Mouse (Mus musculus): ENCODE results near the gene Malsu1. TPM values are rescaled to one million over a fixed set of nuclear protein-coding genes. Genes with fewer than 3 reads are reported as not detected.

The Malsu1 gene
- polyA plus RNA-seq, 1 experiment from 2014 or later, result 62.7 TPM

DNA sequence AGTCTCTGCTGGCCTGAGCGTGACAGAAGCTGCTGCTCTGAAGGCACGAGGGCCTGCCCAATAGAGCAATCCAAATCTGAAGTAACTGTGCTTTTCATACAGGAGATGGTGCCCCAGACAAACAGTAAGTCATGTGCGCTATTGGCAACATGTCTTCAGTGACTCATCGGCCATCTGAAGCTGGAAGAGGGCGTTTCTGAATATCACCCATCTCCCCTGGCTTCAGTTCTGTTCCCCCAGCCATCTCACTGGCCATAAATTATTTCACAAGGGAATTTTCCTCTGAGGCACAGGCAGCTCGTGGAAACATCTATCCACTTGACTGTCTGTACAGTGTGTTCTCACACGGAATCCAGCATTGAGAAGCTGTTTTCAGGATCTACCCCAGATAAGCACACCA lies 22.8 kb downstream of the Malsu1 start:
- Histone ChIP-seq H3K4me3 (replicated peaks; ENCODE audit: low read depth, low read length) (no peak overlapping the region), H3K27me3 (ENCODE audit: control insufficient read depth, insufficient read depth, low read length) (no peaks in the 10 kb centered on the region), H3K4me2 (ENCODE audit: low read length) (no peak overlapping the region), H3K4me1 (ENCODE audit: control insufficient read depth, insufficient read depth, low read length) (no peaks in the 10 kb centered on the region), H3K9me3 (ENCODE audit: control insufficient read depth, low read length) (no peaks in the 10 kb centered on the region), H3K9ac (replicated peaks; ENCODE audit: low read length) (no peak overlapping the region), H3K27ac (replicated peaks; ENCODE audit: low read depth, low read length) (peak overlapping the region; percentile 49; the same call in 1 of the 2 replicates), H3K36me3 (ENCODE audit: control insufficient read depth, insufficient read depth, low read length) (peaks cover 61% of the 10 kb centered on the region)
- ATAC-seq (ENCODE audit: low FRiP score, low TSS enrichment) (no peak), DNase-seq (no peak)
- 91% methylated on average over 7 of the region's 7 CpGs for WGBS

DNA sequence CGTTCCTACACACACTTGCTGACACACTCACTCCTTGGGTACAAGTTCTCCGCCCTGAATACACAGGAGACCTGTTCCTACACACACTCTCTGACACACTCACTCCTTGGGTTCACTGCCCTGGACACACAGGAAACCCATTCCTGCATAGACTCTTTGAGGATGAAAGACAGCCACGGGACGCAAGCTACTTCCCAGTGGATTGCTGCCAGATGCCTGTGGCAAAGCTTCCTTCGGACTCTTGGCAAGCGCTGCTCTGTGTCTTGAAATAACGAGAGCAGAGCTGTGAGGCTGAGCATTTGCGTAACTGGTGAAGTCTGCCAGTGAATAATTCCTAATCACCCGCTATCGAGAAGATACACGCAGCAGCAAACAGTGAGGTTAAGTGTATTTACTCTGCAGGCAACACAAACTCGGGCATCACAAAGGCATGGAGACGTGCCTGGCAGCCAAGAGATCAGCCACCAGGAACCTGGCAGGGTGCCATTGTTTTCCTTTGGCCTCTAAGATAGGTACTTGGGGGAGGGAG lies 23.4 kb downstream of the Malsu1 start:
- peaks cover 57% of the 10 kb centered on the region for H3K36me3 ChIP-seq (ENCODE audit: control insufficient read depth, insufficient read depth, low read length)
- H3K27ac ChIP-seq (replicated peaks; ENCODE audit: low read depth, low read length), result peak overlapping the region; percentile 49
- no peak overlapping the region for H3K4me2 ChIP-seq (ENCODE audit: low read length)
- ATAC-seq (ENCODE audit: low FRiP score, low TSS enrichment) (no peak), DNase-seq (peak; percentile 69)
- WGBS, result 53% methylated on average over 13 of the region's 13 CpGs
- H3K9me3 ChIP-seq (ENCODE audit: control insufficient read depth, low read length), result no peaks in the 10 kb centered on the region
- H3K4me1 ChIP-seq (ENCODE audit: control insufficient read depth, insufficient read depth, low read length), result no peaks in the 10 kb centered on the region
- no peak overlapping the region for H3K4me3 ChIP-seq (replicated peaks; ENCODE audit: low read depth, low read length)
- H3K9ac ChIP-seq (replicated peaks; ENCODE audit: low read length), result no peak overlapping the region
- H3K27me3 ChIP-seq (ENCODE audit: control insufficient read depth, insufficient read depth, low read length), result no peaks in the 10 kb centered on the region

DNA sequence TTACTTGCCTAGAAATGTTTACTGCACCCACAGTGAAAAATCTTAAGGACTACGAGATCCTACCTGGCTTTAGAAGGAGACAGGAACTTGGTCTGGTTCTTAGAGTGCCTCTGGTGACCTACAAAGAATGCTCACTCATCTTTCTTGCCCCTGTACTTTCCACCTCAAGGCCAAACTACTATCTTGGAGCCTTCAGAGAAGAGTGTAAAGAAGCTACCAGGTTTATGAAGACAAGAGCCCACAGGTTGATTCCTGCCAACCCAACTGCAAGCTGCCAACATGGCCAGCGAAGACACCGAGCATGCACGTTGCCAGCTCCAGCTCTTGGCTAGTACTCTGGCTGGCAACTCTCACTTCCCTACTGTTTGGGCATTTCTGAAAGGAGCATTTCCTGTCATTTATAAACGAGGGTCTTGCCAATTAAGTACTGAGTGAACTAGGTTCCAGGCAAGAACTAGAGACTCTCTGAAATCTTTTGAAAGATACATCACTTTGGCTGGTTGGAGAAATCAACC lies 24.1 kb downstream of the Malsu1 start:
- WGBS, result 85% methylated on average over 5 of the region's 5 CpGs
- Histone ChIP-seq H3K9ac (replicated peaks; ENCODE audit: low read length) (no peak overlapping the region), H3K4me1 (ENCODE audit: control insufficient read depth, insufficient read depth, low read length) (no peaks in the 10 kb centered on the region), H3K4me3 (replicated peaks; ENCODE audit: low read depth, low read length) (no peak overlapping the region), H3K36me3 (ENCODE audit: control insufficient read depth, insufficient read depth, low read length) (peaks cover 58% of the 10 kb centered on the region), H3K9me3 (ENCODE audit: control insufficient read depth, low read length) (no peaks in the 10 kb centered on the region), H3K27me3 (ENCODE audit: control insufficient read depth, insufficient read depth, low read length) (no peaks in the 10 kb centered on the region), H3K27ac (replicated peaks; ENCODE audit: low read depth, low read length) (peak overlapping the region; percentile 49; the same call in 1 of the 2 replicates), H3K4me2 (ENCODE audit: low read length) (no peak overlapping the region)
- ATAC-seq (ENCODE audit: low FRiP score, low TSS enrichment) (no peak), DNase-seq (no peak)

DNA sequence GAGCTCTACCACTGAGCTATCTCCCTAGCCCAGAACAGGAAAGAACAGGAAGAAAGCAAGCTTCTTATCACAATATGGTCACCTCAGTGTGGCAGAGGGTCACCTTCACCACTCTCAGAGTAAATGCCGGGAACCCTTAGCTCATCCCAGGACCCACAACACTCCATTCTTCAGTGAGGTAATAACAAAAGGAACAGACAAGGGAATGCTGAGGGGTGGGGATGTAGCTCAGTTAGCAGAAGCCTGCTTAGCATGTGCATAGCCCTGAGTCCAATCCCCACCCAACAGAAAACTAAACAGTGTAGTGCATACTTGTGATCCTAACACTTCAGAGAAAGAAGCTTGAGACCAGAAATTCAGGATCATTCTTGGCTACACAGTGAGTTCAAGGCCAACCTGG lies 25.5 kb downstream of the Malsu1 start:
- no peak for ATAC-seq (ENCODE audit: low FRiP score, low TSS enrichment)

DNA sequence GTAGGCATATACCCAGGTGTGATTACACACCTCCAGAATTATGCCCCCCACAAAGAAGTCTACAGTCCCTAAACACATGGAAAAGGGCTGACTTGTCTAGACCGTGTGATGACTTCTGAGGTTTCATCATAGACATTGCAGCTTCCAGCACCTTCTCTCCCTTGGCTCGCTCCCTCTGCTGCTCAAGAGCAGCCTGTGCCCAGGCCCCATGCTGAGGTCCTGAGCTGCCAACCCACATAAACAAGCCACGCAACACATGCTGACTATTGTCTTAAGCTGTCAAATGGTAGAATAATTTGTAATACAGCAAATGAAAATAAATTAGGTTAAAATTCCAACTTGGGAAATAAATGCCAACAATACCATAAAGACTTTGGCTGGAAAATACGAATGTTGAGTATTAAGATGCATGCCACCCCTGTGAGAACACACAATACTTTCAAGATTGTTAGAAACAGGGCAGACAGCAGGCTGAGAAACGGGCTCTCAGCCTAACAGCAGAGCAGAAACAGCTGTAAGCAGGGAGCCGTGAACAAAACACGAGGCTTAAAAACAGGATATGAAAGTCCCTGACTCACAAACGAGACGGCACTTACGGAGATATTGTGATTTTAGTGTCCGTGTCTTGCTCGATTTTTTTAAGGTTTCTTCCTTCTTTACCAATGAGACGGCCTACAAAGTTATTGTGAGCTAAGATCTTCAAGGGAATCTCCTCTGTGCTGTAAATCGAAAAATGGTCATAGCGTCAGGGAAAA lies 33.3 kb downstream of the Malsu1 start:
- Histone ChIP-seq H3K9me3 (ENCODE audit: control insufficient read depth, low read length) (no peaks in the 10 kb centered on the region), H3K27me3 (ENCODE audit: control insufficient read depth, insufficient read depth, low read length) (no peaks in the 10 kb centered on the region), H3K4me3 (replicated peaks; ENCODE audit: low read depth, low read length) (no peak overlapping the region), H3K27ac (replicated peaks; ENCODE audit: low read depth, low read length) (no peak overlapping the region), H3K4me1 (ENCODE audit: control insufficient read depth, insufficient read depth, low read length) (no peaks in the 10 kb centered on the region), H3K36me3 (ENCODE audit: control insufficient read depth, insufficient read depth, low read length) (peaks cover 49% of the 10 kb centered on the region), H3K4me2 (ENCODE audit: low read length) (no peak overlapping the region), H3K9ac (replicated peaks; ENCODE audit: low read length) (no peak overlapping the region)
- ATAC-seq (ENCODE audit: low FRiP score, low TSS enrichment) (no peak), DNase-seq (no peak)
- WGBS, result 93% methylated on average over 15 of the region's 15 CpGs

More for the DNA sequence above, 25.5 kb downstream of the Malsu1 start:
- Histone ChIP-seq H3K27me3 (ENCODE audit: control insufficient read depth, insufficient read depth, low read length) (no peaks in the 10 kb centered on the region), H3K27ac (replicated peaks; ENCODE audit: low read depth, low read length) (no peak overlapping the region), H3K36me3 (ENCODE audit: control insufficient read depth, insufficient read depth, low read length) (peaks cover 55% of the 10 kb centered on the region), H3K9me3 (ENCODE audit: control insufficient read depth, low read length) (no peaks in the 10 kb centered on the region), H3K9ac (replicated peaks; ENCODE audit: low read length) (no peak overlapping the region), H3K4me3 (replicated peaks; ENCODE audit: low read depth, low read length) (no peak overlapping the region), H3K4me2 (ENCODE audit: low read length) (no peak overlapping the region), H3K4me1 (ENCODE audit: control insufficient read depth, insufficient read depth, low read length) (no peaks in the 10 kb centered on the region)
- no peak for DNase-seq
- WGBS, result 83% methylated on average over 1 of the region's 1 CpGs

DNA sequence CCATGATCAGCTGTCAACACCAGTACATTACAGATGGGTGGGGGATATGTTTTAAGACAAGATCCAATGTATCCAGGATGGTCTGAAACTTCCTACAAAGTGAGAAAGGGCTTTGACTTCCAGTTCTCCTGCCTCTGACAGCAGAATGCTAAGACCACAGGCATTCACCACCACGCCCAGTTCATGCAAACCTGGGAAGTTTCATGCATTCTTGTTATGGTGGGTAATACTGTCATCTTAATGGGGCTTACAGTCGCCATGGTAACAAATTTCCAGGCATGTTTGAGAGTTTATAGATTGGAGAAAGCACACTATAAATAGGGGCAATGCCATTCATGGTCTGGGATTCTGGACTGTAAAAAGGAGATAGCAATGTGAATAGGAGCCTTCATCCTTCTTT lies 35.6 kb downstream of the Malsu1 start:
- DNase-seq, result no peak

DNA sequence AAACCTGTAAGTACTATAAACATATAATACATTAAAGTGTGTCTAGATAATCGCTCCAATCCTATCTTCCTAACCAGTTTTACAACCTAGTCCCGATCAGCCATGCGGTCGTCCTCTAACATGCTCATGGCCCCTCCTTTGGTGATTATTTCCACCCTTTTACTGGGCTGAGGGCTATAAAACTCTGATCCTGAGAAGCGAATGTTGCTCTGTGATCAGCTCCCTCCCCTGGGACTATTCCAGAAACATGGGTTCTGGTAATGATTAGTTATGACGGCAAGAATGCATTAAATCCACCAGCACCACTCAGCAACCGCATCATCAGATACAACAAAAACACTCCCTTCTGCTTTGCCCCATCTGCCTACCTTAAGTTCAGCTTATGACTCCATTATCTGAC lies 40.3 kb downstream of the Malsu1 start:
- Histone ChIP-seq H3K4me2 (ENCODE audit: low read length) (no peak overlapping the region), H3K9ac (replicated peaks; ENCODE audit: low read length) (no peak overlapping the region), H3K27ac (replicated peaks; ENCODE audit: low read depth, low read length) (no peak overlapping the region), H3K9me3 (ENCODE audit: control insufficient read depth, low read length) (no peaks in the 10 kb centered on the region), H3K4me3 (replicated peaks; ENCODE audit: low read depth, low read length) (no peak overlapping the region), H3K4me1 (ENCODE audit: control insufficient read depth, insufficient read depth, low read length) (no peaks in the 10 kb centered on the region), H3K36me3 (ENCODE audit: control insufficient read depth, insufficient read depth, low read length) (peaks cover 13% of the 10 kb centered on the region), H3K27me3 (ENCODE audit: control insufficient read depth, insufficient read depth, low read length) (no peaks in the 10 kb centered on the region)
- ATAC-seq (ENCODE audit: low FRiP score, low TSS enrichment), result no peak
- no peak for DNase-seq
- 82% methylated on average over 7 of the region's 7 CpGs for WGBS

More for the DNA sequence above, 35.6 kb downstream of the Malsu1 start:
- Histone ChIP-seq H3K9ac (replicated peaks; ENCODE audit: low read length) (no peak overlapping the region), H3K27me3 (ENCODE audit: control insufficient read depth, insufficient read depth, low read length) (no peaks in the 10 kb centered on the region), H3K4me1 (ENCODE audit: control insufficient read depth, insufficient read depth, low read length) (no peaks in the 10 kb centered on the region), H3K27ac (replicated peaks; ENCODE audit: low read depth, low read length) (no peak overlapping the region), H3K36me3 (ENCODE audit: control insufficient read depth, insufficient read depth, low read length) (peaks cover 30% of the 10 kb centered on the region), H3K9me3 (ENCODE audit: control insufficient read depth, low read length) (no peaks in the 10 kb centered on the region), H3K4me3 (replicated peaks; ENCODE audit: low read depth, low read length) (no peak overlapping the region), H3K4me2 (ENCODE audit: low read length) (no peak overlapping the region)
- 90% methylated on average over 2 of the region's 2 CpGs for WGBS
- ATAC-seq (ENCODE audit: low FRiP score, low TSS enrichment), result no peak

DNA sequence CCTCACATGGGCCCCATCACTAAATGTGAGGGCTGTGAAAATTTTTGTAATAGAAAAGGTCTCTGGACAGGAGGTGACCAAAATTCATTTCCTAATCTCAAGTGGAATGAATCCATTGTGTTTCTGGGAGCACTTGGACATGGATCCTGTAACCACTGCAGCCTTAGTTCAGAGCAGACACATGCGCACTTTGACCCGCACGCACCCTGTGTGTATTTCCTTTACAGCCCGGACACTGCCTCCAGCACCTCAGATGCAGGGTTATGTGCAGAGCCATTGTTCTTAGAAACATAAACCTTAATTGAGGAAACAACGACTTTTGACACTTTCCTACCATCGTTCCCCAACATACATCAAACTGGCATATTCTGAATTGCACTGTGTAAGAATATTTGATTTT lies 40.9 kb downstream of the Malsu1 start:
- DNase-seq, result no peak
- H3K9ac ChIP-seq (replicated peaks; ENCODE audit: low read length), result no peak overlapping the region
- no peaks in the 10 kb centered on the region for H3K4me1 ChIP-seq (ENCODE audit: control insufficient read depth, insufficient read depth, low read length)
- H3K4me2 ChIP-seq (ENCODE audit: low read length), result no peak overlapping the region
- H3K4me3 ChIP-seq (replicated peaks; ENCODE audit: low read depth, low read length), result no peak overlapping the region
- no peaks in the 10 kb centered on the region for H3K27me3 ChIP-seq (ENCODE audit: control insufficient read depth, insufficient read depth, low read length)
- ATAC-seq (ENCODE audit: low FRiP score, low TSS enrichment), result no peak
- no peaks in the 10 kb centered on the region for H3K9me3 ChIP-seq (ENCODE audit: control insufficient read depth, low read length)
- H3K27ac ChIP-seq (replicated peaks; ENCODE audit: low read depth, low read length), result no peak overlapping the region
- H3K36me3 ChIP-seq (ENCODE audit: control insufficient read depth, insufficient read depth, low read length), result peaks cover 7% of the 10 kb centered on the region
- 95% methylated on average over 6 of the region's 6 CpGs for WGBS

DNA sequence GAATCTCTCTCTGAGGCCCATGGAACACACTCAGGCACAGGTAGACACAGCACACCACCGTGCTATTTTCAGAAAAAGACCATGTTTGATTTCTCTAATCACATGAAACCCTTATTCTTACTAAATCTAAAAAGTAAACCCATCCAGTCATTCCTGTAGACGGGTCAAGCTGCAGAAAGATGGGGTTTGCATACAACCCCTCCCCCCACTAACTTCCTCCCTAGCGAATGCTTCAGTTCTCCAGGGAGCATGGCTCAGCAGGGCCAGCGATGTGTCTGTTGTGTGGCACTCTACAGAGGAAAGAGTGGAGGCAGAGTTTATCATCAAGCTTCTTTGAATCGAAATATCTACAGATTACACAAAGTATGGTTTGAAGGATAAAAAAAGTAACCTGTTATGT lies 42.0 kb downstream of the Malsu1 start:
- no peaks in the 10 kb centered on the region for H3K4me1 ChIP-seq (ENCODE audit: control insufficient read depth, insufficient read depth, low read length)
- H3K9ac ChIP-seq (replicated peaks; ENCODE audit: low read length), result no peak overlapping the region
- no peaks in the 10 kb centered on the region for H3K27me3 ChIP-seq (ENCODE audit: control insufficient read depth, insufficient read depth, low read length)
- no peak for ATAC-seq (ENCODE audit: low FRiP score, low TSS enrichment)
- DNase-seq, result no peak
- H3K4me2 ChIP-seq (ENCODE audit: low read length), result no peak overlapping the region
- H3K9me3 ChIP-seq (ENCODE audit: control insufficient read depth, low read length), result no peaks in the 10 kb centered on the region
- no peak overlapping the region for H3K4me3 ChIP-seq (replicated peaks; ENCODE audit: low read depth, low read length)
- peaks cover 7% of the 10 kb centered on the region for H3K36me3 ChIP-seq (ENCODE audit: control insufficient read depth, insufficient read depth, low read length)
- H3K27ac ChIP-seq (replicated peaks; ENCODE audit: low read depth, low read length), result no peak overlapping the region
- WGBS, result 84% methylated on average over 5 of the region's 5 CpGs
